Comparison of ENCODE assay signal across 21 mouse cellular contexts in genomic region chr16:76537871-76538270, GRCm38 (mm10).
A peak's percentile ranks its signal among the peaks of the same experiment; 100 is the strongest.
DNase-seq lines count a peak whose midpoint lies in the region; ATAC-seq and TF ChIP-seq lines count a peak whose summit lies in the region.
"Had no signal": no experiment of that assay in that cellular context is flagged by ENCODE, and none has a peak within 500 bp of the region (broad histone marks: within the 10 kb centered on the region; RNA-seq: fewer than 3 reads in every experiment).

No protein-coding gene starts in this region.

- no peaks in the 10 kb centered on the region for H3K36me3 ChIP-seq in lung, postnatal 0 days (ENCODE audit: insufficient read depth, low read length)
- H3K36me3 ChIP-seq: embryonic facial prominence, embryonic 10.5 days; forebrain, embryonic 12.5 days; heart, embryonic 15.5 days; neural tube, embryonic 12.5 days; stomach, embryonic 15.5 days had no signal

- 65% methylated on average over 11 of the region's 11 CpGs for WGBS in lung, postnatal 0 days

- H3K4me3 ChIP-seq in lung, postnatal 0 days (ENCODE audit: low read depth, low read length): no peak overlapping the region
- H3K4me3 ChIP-seq: embryonic facial prominence, embryonic 10.5 days; forebrain, embryonic 12.5 days; heart, adult 2 months; heart, embryonic 15.5 days; neural tube, embryonic 12.5 days; stomach, embryonic 15.5 days had no signal

- H3K4me2 ChIP-seq in lung, postnatal 0 days (replicated peaks; ENCODE audit: low read depth, low read length): no peak overlapping the region
- H3K4me2 ChIP-seq: forebrain, embryonic 12.5 days; heart, embryonic 15.5 days; neural tube, embryonic 12.5 days; stomach, embryonic 15.5 days had no signal

- no peak for ATAC-seq in lung, postnatal 0 days
- peak; percentile 70 for ATAC-seq in megakaryocyte, adult 5-6 weeks (ENCODE audit: poor library complexity, severe bottlenecking)

- no peaks in the 10 kb centered on the region for H3K9me3 ChIP-seq in lung, postnatal 0 days (ENCODE audit: low read length)
- H3K9me3 ChIP-seq: embryonic facial prominence, embryonic 10.5 days; forebrain, embryonic 12.5 days; heart, embryonic 15.5 days; neural tube, embryonic 12.5 days; stomach, embryonic 15.5 days had no signal

- H3K27ac ChIP-seq in lung, postnatal 0 days (ENCODE audit: low read length): no peak overlapping the region
- H3K27ac ChIP-seq: embryonic facial prominence, embryonic 10.5 days; forebrain, embryonic 12.5 days; heart, adult 2 months; heart, embryonic 15.5 days; liver, embryonic 14.5 days; neural tube, embryonic 12.5 days; stomach, embryonic 15.5 days had no signal

- H3K9ac ChIP-seq in lung, postnatal 0 days (replicated peaks; ENCODE audit: low read depth): no peak overlapping the region
- H3K9ac ChIP-seq: forebrain, embryonic 12.5 days; heart, embryonic 15.5 days; liver, embryonic 14.5 days; neural tube, embryonic 12.5 days; stomach, embryonic 15.5 days had no signal

- no peaks in the 10 kb centered on the region for H3K27me3 ChIP-seq in lung, postnatal 0 days (replicated peaks; ENCODE audit: insufficient read depth, low read length)
- H3K27me3 ChIP-seq: forebrain, embryonic 12.5 days; heart, embryonic 15.5 days; neural tube, embryonic 12.5 days; stomach, embryonic 15.5 days had no signal

- H3K4me1 ChIP-seq in lung, postnatal 0 days (ENCODE audit: insufficient read depth, low read depth, low read length): peaks cover 4% of the 10 kb centered on the region; the same call in 1 of the 2 replicates
- H3K4me1 ChIP-seq: stomach, embryonic 15.5 days had no signal

- DNase-seq in lung, postnatal 0 days (ENCODE audit: low spot score): peak; percentile 39
- DNase-seq in lung, postnatal 10 days: no peak
- peak; percentile 48 for DNase-seq in thymus, postnatal 4 days
- DNase-seq in thymus, postnatal 25 days: no peak
- DNase-seq in cerebellum, adult 8-10 months: no peak
- DNase-seq in yolk sac, embryonic 10.5 days (ENCODE audit: low spot score): no peak
- DNase-seq in urinary bladder, postnatal 4 days (ENCODE audit: low spot score in 2 of 2): no peak
- DNase-seq: adrenal gland, postnatal 14 days; cerebellum, postnatal 25 days; gastrocnemius, postnatal 10 days; heart, adult 2 months; kidney, adult 18-20 months; kidney, postnatal 10 days; right cerebral cortex, adult 18-20 months had no signal

- no peak for TF ChIP-seq EP300 in lung, postnatal 0 days (IDR thresholded peaks at IDR 0.05)

- no peak for TF ChIP-seq CTCF in lung, postnatal 0 days (IDR thresholded peaks at IDR 0.05)

Comparison
In these comparisons a context has a peak if more than half of its experiments do, and no peak if none do; other contexts are left out.
1. DNase-seq: peak in lung, postnatal 0 days (single experiment) and thymus, postnatal 4 days (single experiment); none in lung, postnatal 10 days (single experiment), thymus, postnatal 25 days (single experiment), cerebellum, adult 8-10 months (single experiment), yolk sac, embryonic 10.5 days (single experiment) and urinary bladder, postnatal 4 days (0 of 2).